Mouse (Mus musculus): ENCODE data around the gene Zfp689. TPM values are rescaled to one million over a fixed set of nuclear protein-coding genes. Genes with fewer than 3 reads are reported as not detected.
"Not testable (repeated sequence)": the region's sequence is repeated elsewhere in the genome, so short reads cannot be mapped to it uniquely, and the experiment has no call there.

Zfp689 gene
- polyA plus RNA-seq, 1 experiment from 2014 or later = 6.0 TPM

DNA sequence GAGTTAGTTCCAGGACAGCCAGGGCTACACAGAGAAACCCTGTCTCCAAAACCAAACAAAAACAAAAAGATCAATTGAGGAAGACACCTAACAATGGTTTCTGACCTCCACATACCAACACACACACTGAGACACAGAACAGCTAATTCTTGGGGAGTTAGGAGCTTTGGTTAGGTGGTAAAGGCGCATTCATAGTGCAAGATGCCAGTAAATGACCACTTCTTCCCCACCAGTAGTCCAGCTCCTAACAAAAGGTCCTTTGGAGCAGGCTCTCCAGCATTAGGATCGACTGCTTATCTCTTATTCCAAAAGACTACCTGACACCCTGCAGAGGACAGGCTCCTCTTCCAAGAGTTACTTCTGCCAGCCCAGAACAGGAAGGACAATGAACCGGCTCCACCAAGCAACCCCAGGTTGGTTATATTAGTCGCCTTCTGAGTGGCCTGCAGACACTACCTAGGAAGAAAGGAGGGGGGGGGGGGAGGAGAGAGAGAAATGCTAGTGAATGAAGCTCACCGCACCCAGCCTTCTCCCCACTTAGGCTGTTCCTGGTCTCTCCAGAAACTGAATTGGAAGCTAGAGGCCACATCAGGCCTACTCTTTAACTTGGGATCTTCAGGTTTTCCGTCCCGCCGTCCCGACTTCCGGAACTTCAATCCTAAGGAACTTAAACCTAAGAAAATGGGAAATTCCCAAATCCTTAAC lies 21.2 kb upstream of the Zfp689 start:
- H3K27me3 ChIP-seq (replicated peaks) = no peaks in the 10 kb centered on the region
- H3K9me3 ChIP-seq (replicated peaks) = no peaks in the 10 kb centered on the region
- peak overlapping the region; percentile 86 for H3K9ac ChIP-seq
- peak overlapping the region; percentile 97 for H3K27ac ChIP-seq (ENCODE audit: poor library complexity, severe bottlenecking)
- H3K4me3 ChIP-seq = peak overlapping the region; percentile 73
- peaks cover 51% of the 10 kb centered on the region for H3K36me3 ChIP-seq
- 0 out of 2 replicates have a peak, but pooled peaks have one; percentile 20 for ATAC-seq (ENCODE audit: insufficient number of reproducible peaks, low FRiP score)
- 8% methylated on average over 10 of the region's 10 CpGs for WGBS
- H3K4me2 ChIP-seq = peak overlapping the region; percentile 90
- H3K4me1 ChIP-seq (replicated peaks) = peaks cover 6% of the 10 kb centered on the region

DNA sequence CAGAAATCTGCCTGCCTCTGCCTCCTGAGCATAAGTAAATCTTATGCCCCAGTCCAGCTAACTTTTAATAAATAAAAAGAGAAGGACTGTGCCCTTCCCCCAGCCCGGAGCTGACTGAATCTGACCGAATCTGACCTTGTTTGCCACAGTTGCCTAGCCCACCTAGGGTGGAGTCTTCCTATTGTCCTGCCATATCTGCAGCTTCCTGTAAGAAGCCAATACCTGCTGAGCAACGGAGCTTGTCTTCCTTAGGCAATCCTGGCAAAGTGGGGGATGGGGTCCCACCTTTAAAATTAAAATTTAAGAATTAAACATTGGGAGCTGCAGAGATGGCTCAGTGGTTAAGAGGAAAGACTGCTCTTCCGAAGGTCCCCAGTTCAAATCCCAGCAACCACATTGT lies 17.6 kb upstream of the Zfp689 start:
- no peak overlapping the region for H3K27ac ChIP-seq (ENCODE audit: poor library complexity, severe bottlenecking)
- no peak for ATAC-seq (ENCODE audit: insufficient number of reproducible peaks, low FRiP score)
- peaks cover 46% of the 10 kb centered on the region for H3K36me3 ChIP-seq
- H3K4me2 ChIP-seq = no peak overlapping the region
- H3K4me3 ChIP-seq = no peak overlapping the region
- no peaks in the 10 kb centered on the region for H3K27me3 ChIP-seq (replicated peaks)
- H3K4me1 ChIP-seq (replicated peaks) = no peaks in the 10 kb centered on the region
- 93% methylated on average over 4 of the region's 4 CpGs for WGBS
- no peak overlapping the region for H3K9ac ChIP-seq
- no peaks in the 10 kb centered on the region for H3K9me3 ChIP-seq (replicated peaks)

DNA sequence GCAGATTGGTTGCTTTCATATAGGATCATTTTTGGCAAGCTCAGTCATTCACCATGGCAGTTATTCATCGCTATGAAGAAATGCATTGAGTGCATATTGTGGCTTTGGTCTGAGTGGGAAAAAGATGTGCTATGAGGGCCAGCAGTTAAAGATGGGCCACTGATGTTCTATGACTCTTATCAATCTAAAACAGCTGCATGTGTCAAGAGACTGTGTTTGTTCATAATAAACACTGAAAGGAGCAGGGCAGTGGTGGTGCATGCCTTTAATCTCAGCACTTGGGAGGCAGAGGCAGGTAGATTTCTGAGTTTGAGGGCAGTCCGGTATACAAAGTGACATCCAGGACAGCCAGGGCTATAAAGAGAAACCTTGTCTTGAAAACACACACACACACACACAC lies 16.7 kb upstream of the Zfp689 start:
- not testable (repeated sequence) for H3K4me1 ChIP-seq (replicated peaks); H3K9me3 ChIP-seq (replicated peaks); H3K4me2 ChIP-seq; ATAC-seq (ENCODE audit: insufficient number of reproducible peaks, low FRiP score); H3K4me3 ChIP-seq; H3K27ac ChIP-seq (ENCODE audit: poor library complexity, severe bottlenecking); H3K9ac ChIP-seq; H3K27me3 ChIP-seq (replicated peaks)
- 91% methylated on average over 2 of the region's 2 CpGs for WGBS
- H3K36me3 ChIP-seq = peaks cover 55% of the 10 kb centered on the region

DNA sequence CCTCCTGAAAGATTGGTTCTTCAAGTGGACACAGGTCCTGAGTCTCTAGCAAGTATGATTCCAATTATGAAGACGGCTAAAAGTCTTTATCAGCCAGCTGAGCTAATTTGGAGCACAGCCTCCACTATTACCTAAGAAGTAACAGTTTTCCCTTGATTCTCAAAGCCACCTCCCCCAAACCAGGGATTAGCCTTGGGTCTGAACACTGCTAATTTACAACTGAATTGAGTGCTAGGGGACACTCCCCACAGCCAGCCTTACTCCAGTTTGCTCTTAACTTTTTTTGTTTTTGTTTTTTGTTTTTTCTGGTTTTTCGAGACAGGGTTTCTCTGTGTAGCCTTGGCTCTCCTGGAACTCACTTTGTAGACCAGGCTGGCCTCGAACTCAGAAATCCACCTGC lies 16.2 kb upstream of the Zfp689 start:
- no peaks in the 10 kb centered on the region for H3K27me3 ChIP-seq (replicated peaks)
- no peaks in the 10 kb centered on the region for H3K4me1 ChIP-seq (replicated peaks)
- no peak overlapping the region for H3K9ac ChIP-seq
- WGBS = 92% methylated on average over 3 of the region's 3 CpGs
- ATAC-seq (ENCODE audit: insufficient number of reproducible peaks, low FRiP score) = no peak
- H3K4me2 ChIP-seq = no peak overlapping the region
- peaks cover 60% of the 10 kb centered on the region for H3K36me3 ChIP-seq
- no peak overlapping the region for H3K4me3 ChIP-seq
- H3K9me3 ChIP-seq (replicated peaks) = no peaks in the 10 kb centered on the region
- H3K27ac ChIP-seq (ENCODE audit: poor library complexity, severe bottlenecking) = no peak overlapping the region

DNA sequence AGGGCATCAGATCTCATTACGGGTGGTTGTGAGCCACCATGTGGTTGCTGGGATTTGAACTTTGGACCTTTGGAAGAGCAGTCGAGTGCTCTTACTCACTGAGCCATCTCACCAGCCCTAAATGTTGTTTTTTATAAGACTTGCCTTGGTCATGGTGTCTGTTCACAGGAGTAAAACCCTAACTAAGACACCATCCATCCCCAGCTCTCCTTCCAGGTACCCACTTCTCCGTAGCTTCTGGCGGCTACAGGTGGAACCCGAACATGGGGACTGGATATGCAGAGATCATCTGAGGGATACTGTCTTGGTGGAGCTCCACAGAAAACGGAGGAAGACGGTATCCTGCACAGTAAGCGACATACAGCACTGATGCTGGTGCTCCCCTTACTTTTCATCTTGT lies 10.4 kb upstream of the Zfp689 start, which contains the start of gene Prr14:
TSS of gene Prr14 (plus strand) at position 301 of the 400 bp plus-strand sequence.
- not testable (repeated sequence) for H3K4me2 ChIP-seq; H3K27me3 ChIP-seq (replicated peaks); ATAC-seq (ENCODE audit: insufficient number of reproducible peaks, low FRiP score); H3K4me1 ChIP-seq (replicated peaks); H3K4me3 ChIP-seq; H3K27ac ChIP-seq (ENCODE audit: poor library complexity, severe bottlenecking); H3K9ac ChIP-seq; H3K9me3 ChIP-seq (replicated peaks)
- WGBS = 96% methylated on average over 8 of the region's 8 CpGs
- H3K36me3 ChIP-seq = peaks cover 69% of the 10 kb centered on the region

DNA sequence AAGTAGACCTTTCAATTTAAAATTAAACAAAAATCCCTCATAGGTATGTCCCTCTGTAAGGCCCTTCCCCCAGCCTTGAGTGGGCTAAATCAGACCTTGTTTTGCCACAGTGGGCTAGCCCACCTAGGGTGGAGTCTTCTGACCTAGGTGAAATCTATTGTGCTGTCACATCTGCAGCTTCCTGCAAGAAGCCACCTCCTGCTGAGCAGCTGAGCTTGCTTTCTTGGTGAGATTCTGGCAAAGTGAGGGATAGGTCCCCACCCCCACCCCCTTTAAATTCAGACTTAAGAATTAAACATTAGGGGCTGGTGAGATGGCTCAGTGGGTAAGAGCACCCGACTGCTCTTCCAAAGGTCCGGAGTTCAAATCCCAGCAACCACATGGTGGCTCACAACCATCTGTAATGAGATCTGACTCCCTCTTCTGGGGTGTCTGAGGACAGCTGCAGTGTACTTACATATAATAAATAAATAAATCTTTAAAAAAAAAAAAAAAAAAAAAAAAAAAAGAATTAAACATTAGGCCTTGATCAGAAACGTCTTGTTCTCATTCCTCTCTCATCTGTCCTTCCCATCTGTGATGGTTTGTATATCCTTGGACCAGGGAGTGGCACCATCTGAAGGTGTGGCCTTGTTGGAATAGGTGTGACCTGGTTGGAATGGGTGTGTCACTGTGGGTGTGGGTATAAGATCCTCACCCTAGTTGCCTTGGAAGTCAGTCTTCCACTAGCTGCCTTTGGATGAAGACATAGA lies 9.6 kb upstream of the Zfp689 start:
- not testable (repeated sequence) for H3K9me3 ChIP-seq (replicated peaks); H3K4me1 ChIP-seq (replicated peaks); H3K4me3 ChIP-seq; H3K9ac ChIP-seq; H3K4me2 ChIP-seq; H3K27me3 ChIP-seq (replicated peaks); H3K27ac ChIP-seq (ENCODE audit: poor library complexity, severe bottlenecking); ATAC-seq (ENCODE audit: insufficient number of reproducible peaks, low FRiP score)
- peaks cover 72% of the 10 kb centered on the region for H3K36me3 ChIP-seq
- WGBS = 79% methylated on average over 3 of the region's 3 CpGs

DNA sequence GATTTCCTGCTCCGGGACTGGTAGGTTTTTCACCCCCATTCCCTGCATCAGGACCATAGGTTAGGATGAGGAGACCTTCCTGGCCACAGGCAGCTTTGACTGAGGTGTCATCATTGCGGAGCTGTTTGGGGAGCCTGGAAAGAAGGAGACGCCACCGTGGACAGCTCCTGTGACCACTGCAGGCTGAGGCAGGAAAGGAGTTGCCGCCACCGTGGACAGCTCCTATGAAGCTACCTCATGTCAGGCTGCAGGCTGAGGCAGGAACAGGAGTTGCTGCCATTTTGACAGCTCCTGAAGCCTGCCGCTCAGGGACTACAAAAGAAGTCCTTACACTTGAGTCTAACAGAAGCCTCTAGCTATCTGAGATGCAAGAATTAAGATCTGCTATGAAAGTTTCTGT lies 5.9 kb upstream of the Zfp689 start:
- no peak for ATAC-seq (ENCODE audit: insufficient number of reproducible peaks, low FRiP score)
- WGBS = 85% methylated on average over 7 of the region's 7 CpGs
- no peak overlapping the region for H3K4me3 ChIP-seq
- no peaks in the 10 kb centered on the region for H3K27me3 ChIP-seq (replicated peaks)
- H3K27ac ChIP-seq (ENCODE audit: poor library complexity, severe bottlenecking) = no peak overlapping the region
- H3K4me1 ChIP-seq (replicated peaks) = peaks cover 27% of the 10 kb centered on the region
- H3K9me3 ChIP-seq (replicated peaks) = 0 out of 2 replicates have a peak, but pooled peaks cover 6% of the 10 kb centered on the region
- no peak overlapping the region for H3K9ac ChIP-seq
- H3K36me3 ChIP-seq = peaks cover 67% of the 10 kb centered on the region
- H3K4me2 ChIP-seq = no peak overlapping the region

DNA sequence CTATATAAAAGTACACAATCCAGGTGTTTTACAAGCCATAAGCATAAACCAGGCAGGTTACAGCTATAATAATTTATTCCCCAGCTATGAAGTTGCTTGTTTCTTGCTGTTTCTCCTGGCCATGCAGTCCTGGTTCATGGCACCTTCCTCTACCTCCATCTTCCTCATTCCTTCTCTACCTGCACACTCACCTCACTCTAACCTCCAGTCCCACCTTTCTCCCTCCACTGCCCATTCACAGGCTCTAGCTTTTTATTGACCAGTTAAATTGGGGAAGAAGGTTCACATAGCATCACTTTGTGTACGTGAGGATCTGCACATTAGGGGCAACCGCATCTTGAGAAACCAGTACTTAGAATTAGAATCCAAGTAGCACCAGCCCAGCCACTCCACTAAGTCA lies 4.1 kb upstream of the Zfp689 start:
- WGBS = 91% methylated on average over 2 of the region's 2 CpGs
- peaks cover 34% of the 10 kb centered on the region for H3K4me1 ChIP-seq (replicated peaks)

DNA sequence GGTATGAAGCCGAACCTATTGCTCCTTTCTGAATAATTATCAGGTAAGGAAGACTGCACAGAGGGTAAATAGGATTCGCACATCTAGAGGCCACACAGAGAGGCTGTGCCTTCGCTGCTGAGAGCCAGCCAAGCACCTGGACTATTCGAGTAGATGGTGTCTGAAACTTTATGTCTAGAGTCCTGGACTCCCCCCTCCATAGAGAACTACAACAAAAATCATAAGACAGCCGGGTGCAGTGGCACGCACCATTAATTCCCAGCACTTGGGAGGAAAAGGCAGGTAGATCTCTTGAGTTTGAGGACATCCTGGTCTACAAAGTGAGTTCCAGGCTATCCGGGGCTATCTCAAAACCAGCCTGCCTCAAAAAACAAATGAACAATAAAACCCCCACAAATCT lies 1.0 kb upstream of the Zfp689 start:
- Histone ChIP-seq H3K9me3 (replicated peaks) (no peaks in the 10 kb centered on the region), H3K4me2 (peak overlapping the region; percentile 76), H3K27me3 (replicated peaks) (no peaks in the 10 kb centered on the region), H3K4me3 (peak overlapping the region; percentile 85), H3K36me3 (peaks cover 50% of the 10 kb centered on the region), H3K9ac (peak overlapping the region; percentile 89), H3K4me1 (replicated peaks) (peaks cover 37% of the 10 kb centered on the region), H3K27ac (ENCODE audit: poor library complexity, severe bottlenecking) (no peak overlapping the region)
- WGBS = 83% methylated on average over 7 of the region's 7 CpGs
- no peak for ATAC-seq (ENCODE audit: insufficient number of reproducible peaks, low FRiP score)

More for the DNA sequence above, 4.1 kb upstream of the Zfp689 start:
- ATAC-seq (ENCODE audit: insufficient number of reproducible peaks, low FRiP score) = no peak
- Histone ChIP-seq H3K4me3 (no peak overlapping the region), H3K9ac (no peak overlapping the region), H3K27me3 (replicated peaks) (no peaks in the 10 kb centered on the region), H3K27ac (ENCODE audit: poor library complexity, severe bottlenecking) (no peak overlapping the region), H3K9me3 (replicated peaks) (0 out of 2 replicates have a peak, but pooled peaks cover 6% of the 10 kb centered on the region), H3K4me2 (no peak overlapping the region), H3K36me3 (peaks cover 55% of the 10 kb centered on the region)

DNA sequence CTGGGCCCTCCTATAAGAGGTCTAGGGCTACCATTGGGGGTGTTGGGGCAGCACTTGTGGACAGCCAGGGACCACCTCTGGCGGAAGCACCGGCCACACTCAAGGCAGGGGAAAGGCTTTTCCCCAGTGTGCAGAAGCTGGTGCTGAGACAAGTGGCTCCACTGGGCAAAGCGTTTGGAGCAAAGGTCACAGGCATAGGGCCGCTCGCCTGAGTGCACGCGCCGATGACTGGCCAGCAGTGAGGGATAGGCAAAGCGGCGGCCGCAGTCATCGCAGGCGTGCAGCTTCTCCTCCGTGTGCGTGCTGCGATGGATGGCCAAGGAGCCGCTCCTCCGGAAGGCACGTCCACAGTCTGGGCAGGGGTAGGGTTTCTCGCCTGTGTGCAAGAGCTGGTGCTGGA lies 5.0 kb downstream of the Zfp689 start:
- ATAC-seq (ENCODE audit: insufficient number of reproducible peaks, low FRiP score) = no peak
- Histone ChIP-seq H3K9ac (no peak overlapping the region), H3K4me2 (no peak overlapping the region), H3K4me3 (no peak overlapping the region), H3K27me3 (replicated peaks) (no peaks in the 10 kb centered on the region), H3K36me3 (peaks cover 53% of the 10 kb centered on the region), H3K4me1 (replicated peaks) (peaks cover 4% of the 10 kb centered on the region; the same call in 1 of the 2 replicates), H3K9me3 (replicated peaks) (0 out of 2 replicates have a peak, but pooled peaks cover 2% of the 10 kb centered on the region), H3K27ac (ENCODE audit: poor library complexity, severe bottlenecking) (no peak overlapping the region)
- WGBS = 87% methylated on average over 20 of the region's 20 CpGs

DNA sequence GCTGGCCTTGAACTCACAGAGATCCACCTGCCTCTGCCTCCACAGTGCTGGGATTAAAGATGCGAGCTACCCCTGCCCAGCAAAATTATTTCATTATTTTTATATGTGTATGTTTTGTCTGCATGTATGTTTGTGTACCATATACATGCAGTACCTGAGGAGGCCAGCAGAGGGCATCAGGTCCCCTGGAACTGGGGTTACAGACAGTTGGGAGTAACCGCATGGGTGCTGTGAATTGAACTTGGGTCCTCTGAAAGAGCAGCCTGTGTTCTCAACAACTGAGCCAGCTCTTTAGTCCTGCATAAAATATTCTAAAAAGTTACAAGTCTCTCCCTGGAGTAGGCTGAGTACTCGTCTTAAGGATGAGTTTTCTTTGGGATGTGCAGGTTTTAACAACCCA lies 11.2 kb downstream of the Zfp689 start:
- Histone ChIP-seq H3K4me3 (no peak overlapping the region), H3K4me2 (no peak overlapping the region), H3K9me3 (replicated peaks) (peaks cover 12% of the 10 kb centered on the region), H3K4me1 (replicated peaks) (no peaks in the 10 kb centered on the region), H3K27me3 (replicated peaks) (no peaks in the 10 kb centered on the region), H3K9ac (no peak overlapping the region), H3K27ac (ENCODE audit: poor library complexity, severe bottlenecking) (no peak overlapping the region), H3K36me3 (peaks cover 13% of the 10 kb centered on the region)
- no peak for ATAC-seq (ENCODE audit: insufficient number of reproducible peaks, low FRiP score)
- WGBS = 82% methylated on average over 3 of the region's 3 CpGs

Data from heart, embryonic 12.5 days (tissue).